Mouse (Mus musculus) frontal cortex, postnatal 14 days (tissue): ENCODE results near the gene Igfals.

Source experiments
- DNase-seq, 2 experiments: peaks; one replicate each; pipeline ENCODE4 v3.0.0; 2022; ENCODE audit warnings: low spot score in 2 of 2

Igfals gene

DNA sequence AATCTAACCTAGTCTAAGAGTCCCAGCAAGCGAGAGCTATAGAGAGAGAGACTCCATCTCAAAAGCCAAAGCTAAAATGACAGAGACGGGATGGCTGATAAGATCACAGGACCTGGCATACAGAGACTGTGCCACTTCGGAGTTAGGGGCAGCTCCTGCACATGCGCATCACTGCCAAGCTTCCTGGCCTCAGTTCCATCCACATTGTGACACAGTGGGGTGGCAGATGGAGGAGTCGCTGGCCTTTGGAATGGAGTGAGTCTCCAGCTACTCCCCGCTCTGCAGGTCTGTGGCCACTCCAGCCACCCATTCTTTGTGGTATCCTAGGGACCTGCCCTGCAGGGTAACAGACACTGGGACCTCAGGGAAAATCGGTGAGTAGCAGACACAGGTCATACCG is at the start of gene Igfals:
TSS of gene Igfals (plus strand) at position 222 of the 400 bp plus-strand sequence.
- no peak for DNase-seq

DNA sequence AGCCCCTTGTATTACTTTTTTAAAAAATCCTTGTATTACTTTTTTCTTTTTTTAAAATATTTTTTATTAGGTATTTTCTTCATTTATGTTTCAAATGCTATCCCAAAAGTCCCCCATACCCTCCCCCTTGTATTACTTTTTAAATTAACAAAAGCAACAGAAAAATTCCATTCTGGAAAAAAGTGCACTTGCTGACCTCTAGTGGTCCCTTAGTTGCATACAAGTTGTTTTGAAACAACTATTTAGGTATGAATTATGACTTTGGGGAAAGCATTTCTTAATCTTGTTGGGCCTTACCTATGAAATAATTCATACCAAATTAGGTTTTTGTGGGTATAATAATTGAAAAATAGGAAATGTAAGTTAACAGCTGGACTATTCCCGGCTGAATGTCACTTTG is 48.3 kb upstream of the Igfals start:
- no peak for DNase-seq

DNA sequence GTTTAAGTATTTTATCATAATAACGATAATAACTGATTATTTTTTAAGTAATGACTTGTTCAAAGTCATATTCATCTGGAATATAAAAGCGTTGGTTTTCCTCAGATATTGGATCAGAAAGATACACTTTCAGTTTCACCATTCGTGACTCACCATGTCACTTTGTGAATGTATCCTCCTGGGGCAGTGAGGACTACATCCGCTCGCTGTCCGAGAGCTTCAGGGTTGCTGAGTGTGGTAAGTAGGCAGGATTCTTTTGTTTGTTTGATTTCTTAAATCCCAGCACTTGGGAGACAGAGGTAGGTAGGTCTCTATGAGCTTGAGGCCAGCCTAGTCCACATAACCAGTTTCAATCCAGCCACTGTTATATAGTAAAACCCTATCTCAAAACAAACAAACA is 47.6 kb upstream of the Igfals start:
- DNase-seq = no peak

DNA sequence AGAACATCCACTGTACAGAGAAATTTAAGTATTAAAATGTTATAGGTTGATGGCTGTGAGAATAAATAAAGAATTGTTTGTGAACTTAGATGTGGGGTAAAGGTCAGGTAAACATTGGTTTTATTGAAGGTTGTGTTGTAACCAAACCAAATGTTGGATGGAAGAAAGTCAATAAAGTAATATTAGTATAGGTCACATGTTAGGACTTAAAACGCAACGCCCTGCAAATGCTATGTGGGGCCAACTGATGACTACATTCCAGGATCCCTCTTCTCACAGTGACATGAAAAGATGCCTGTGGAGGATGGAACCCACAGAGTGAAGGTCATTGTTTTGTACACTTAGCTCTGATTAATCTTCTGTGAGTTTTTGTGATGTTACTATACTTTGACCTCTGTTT is 46.3 kb upstream of the Igfals start:
- DNase-seq = no peak

DNA sequence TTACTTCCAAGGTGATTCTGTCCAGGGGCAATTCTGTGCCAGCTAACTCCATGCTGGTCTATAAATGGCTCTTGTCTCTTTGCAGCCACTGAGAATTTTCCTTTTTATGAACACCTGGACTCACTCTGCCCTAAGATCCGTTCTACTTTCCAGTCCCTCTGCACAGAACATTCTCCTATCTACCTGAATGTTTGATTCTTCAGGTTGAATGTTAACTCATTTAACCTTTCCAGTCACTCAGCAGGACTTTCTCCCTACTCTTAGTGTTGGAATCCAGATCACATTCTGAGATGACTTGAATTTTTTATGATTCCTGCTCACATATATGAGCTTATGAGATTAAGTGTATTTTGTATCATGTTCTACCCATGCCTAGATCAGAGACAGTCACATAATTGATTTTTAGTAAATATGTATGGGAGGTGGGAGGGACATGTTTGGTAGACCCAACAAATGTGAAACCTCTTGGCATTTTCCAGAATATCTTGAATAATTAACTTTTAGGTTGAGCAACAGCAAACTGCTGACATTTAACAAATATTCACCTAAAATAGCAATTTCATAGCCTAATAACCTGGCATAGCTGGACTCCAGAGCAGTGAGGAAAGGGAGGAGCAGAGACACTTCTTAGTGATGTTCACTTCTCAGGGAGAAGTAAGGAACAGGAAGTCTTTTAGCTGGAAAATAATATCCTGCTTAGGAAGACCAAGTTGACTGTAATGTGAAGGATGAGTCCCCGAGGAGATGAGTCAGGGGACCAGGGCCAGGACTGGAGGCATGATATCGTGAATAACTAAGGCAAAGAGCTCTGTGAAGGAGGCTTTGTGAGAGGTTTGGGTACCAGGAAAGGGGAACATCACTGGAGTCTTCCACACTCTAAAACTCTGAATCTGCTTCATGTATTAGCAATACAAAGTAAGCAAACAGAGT is 44.2 kb upstream of the Igfals start:
- DNase-seq = no peak

DNA sequence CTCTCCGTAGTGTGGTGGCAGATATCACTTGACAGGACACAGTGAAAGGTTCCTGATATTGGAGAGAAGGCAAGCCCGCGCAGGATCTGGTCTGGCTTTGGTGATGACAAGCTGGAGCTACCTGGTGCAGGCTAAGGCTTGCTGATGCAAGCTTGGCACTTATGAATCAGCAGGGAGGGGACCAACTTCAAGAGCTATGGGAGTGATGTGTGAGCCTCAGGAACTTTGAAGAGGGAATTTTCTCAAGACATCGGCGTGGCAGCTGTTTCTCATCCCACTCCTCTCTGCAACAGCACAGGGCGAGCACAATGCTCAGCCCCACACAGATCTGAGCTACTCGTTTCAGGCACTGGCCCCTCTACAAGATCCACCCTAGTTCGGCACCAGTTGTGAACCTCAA is 26.0 kb upstream of the Igfals start, which contains the start of gene Hagh:
TSS of gene Hagh (plus strand) at position 302 of the 400 bp plus-strand sequence.
- no peak for DNase-seq

DNA sequence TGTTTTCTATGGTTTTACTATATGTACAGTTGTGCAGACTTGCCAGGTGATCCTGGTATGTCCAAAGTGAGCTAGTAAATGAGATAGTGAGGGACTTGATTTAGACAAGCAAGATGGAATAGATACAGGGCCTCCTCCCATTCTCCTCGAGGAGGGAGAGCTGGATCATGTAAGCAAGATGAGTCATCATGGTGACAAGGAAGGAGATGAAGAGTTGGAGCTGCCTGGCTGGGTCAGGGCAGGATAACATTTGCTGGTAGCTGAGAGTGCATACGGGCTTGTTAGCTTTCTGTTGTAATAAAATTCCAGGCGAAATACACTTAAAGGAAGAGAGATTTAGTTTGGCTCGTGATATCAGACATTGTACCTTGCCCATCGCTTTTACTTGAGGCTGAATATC is 25.5 kb upstream of the Igfals start:
- no peak for DNase-seq

DNA sequence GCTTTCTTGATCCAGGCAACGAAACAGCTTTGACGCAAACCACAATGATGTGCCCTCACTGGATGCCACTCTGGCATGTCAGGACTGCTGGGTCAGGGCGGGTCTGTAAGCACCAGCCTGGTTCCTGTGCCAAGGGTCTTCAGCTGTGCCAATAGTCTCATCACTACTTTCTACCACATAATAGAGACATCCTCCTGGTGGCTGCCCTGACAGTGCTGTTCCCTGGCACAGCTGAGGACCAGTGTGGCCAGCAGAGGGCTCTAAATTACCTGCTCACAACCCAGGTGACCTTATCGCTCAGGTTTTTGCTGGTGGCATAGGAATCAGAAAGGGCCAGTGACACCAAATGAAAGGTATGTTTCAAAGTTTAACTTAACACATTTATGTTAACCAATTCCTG is 24.7 kb upstream of the Igfals start:
- no peak for DNase-seq

DNA sequence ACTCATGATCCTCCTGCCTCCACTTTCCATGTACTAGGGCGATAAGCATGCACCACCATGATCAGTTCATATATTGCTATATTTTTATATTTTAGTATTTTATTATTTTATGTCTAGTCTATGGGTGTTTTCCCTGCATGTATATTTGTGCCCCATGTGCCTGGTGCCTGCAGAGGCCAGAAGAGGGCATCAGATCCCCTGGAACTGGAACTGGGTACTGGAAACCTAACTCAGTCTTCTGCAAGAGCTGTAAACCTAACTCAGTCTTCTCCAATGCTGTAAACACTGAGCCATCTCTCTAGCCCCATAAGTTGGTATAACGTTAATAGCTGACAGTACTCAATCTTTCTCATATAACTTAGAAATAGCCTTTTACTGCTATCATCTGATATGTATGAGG is 23.2 kb upstream of the Igfals start:
- no peak for DNase-seq

DNA sequence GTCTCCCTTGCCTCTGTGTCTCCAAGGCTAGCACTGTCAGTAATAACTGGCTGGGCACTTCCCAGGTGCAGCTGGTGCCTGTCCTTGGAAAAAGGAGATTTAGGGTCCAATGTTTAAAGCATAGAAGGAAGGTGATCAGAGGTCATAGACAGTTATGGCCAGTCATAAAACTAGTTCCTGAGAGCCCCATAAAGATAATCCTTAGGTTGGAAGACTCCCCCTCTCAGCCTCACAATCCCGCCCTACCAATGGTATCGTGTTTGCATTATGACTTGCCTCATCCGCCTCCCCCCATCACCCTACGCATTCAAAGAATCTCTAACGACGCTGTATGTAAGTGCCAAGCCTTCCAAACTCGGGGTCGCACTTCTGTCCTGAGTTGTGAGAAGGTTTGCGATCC is 21.3 kb upstream of the Igfals start:
- DNase-seq = no peak

DNA sequence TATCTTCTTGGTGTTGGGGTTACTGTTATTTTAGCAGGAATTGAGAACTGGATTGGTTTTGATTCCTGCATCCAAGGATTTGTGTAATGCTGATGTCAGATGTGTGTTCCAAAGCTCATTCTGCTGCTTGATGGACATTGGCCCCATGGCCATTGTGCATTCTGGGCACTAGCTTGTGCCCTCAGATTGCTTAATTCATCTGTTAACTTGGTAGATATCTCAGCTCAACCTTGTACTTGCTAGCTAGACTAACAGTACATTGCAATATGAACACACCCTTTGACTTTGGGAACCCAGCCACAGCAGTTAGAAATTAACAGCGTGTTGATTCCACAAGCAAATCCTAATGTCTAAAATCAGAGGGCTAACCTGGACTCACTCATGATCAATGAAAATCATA is 18.4 kb upstream of the Igfals start:
- DNase-seq = no peak

DNA sequence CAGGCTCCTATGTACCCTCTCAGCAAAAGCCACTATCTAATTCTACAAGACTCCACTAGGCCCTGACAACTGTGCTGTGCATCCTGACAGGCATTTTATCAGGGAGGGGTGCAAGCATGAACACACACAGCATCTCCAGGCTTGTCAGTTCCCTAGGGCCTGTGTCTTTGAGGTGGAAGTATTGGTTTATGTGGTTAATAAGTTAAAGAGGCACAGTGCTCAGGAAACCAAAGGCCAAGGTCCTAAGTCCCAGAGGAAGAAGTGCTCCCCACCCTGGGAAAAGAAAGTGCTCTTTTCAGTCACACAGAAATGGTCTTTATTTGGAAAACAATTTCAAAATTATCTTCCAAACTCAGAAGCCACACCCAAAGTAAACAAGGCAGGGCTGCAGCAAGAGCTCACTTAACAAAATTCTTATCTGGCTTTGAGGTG is 17.2 kb upstream of the Igfals start:
- no peak for DNase-seq

DNA sequence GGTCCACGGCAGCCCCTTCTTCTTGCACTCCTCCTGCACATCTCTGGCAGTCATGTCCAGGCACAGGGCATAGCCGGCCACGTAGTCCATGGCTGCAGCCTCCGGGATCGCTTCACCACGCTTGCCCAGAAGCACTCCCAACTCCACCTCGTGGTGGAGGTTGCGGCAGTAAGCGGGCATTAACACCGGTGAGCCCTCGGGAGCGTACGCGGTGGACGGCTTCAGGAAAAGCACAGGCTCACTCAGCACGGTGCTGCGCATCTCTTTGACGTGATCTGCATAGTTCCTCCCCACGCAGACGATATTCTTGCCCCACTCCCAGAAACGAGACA is 16.1 kb upstream of the Igfals start:
- DNase-seq = no peak

DNA sequence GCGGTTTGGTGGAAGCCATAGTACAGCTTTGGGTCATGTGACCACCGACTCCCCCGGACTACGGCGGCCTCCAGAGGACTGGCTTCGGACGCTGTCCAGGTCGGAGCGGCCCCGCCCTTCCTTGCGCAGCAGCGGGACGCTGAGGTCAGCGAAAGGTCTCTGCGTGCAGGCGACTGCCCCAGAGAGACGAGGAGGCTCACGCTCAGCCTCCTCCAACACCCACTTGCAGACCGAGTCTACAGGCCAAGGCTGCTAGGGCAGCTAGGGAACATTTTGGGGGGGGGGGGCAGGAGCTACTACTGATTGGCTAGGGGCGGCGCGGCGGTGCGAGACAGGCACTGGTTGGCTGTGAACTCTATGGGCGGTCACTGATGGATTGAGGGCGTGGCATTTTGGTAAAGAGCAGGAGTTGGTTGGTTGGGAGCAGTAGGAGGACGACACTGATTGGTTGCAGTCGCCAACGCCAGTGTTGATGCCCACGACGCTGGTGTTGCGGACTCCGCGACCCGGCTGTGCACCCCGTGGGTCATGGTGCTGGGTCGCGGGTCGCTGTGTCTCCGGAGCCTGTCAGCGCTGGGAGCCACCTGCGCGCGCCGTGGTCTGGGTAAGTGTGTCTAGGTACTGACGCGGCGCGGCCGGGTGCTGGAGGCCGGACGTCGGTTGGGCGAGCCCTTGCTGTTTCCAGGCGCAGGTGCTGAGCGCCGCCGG is 15.6 kb upstream of the Igfals start, which contains the start of gene Fahd1:
TSS of gene Fahd1 (minus strand) at position 300 of the 708 bp plus-strand sequence.
- DNase-seq = peak; percentile 93 to 97

DNA sequence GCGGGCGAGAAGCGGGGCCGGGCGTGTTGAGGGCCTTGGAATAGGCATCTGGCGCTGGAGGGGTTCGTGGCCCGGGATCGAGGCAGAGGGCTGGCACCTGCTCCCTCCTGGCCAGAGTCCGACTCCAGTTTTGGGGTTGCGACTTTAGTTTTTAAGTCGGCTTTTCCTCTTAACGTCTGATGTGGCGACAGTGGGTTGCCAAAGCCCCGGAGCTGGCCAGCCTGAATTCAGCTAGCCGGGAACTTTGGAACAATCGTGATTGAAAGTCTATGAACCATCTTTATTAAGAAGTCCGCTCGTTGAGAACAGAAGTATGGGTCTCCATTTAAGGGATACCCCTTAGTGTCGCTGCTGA is 15.0 kb upstream of the Igfals start:
- DNase-seq = no peak

DNA sequence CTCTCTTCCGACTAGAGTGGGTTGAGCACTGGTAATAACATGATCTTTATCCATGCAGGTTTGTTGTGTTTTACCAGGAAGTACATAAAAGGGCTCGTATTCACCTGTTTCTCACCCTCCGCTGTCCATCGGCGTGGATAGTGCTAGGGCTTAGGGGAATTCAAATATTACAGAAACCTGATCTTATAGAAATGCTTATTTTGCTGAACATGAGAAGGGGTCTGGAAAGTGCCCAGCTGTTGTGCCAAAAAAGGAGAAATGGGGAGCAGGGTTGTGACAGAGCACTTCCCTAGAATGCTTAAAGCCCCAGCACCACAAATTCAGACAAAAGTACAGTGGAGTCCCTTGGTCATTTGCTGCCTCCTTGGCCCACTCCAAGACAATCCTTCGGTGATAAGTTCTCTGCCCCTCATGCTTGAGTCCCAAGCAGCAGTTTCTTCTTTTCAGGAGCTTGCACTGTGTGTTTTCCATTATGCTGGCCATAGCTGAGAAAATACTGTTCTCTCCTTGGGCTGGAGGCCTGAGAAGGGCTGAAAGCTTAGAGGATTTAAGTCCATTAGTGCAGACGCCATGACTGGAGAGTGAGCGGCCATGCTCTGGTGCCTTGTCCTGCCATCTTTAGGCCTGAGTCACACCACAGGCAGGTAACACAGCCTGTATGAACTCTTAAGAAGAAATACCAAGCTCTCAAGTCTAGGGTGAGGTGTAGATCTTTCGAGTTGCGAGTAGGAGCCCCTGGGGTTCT is 14.2 kb upstream of the Igfals start:
- no peak for DNase-seq

DNA sequence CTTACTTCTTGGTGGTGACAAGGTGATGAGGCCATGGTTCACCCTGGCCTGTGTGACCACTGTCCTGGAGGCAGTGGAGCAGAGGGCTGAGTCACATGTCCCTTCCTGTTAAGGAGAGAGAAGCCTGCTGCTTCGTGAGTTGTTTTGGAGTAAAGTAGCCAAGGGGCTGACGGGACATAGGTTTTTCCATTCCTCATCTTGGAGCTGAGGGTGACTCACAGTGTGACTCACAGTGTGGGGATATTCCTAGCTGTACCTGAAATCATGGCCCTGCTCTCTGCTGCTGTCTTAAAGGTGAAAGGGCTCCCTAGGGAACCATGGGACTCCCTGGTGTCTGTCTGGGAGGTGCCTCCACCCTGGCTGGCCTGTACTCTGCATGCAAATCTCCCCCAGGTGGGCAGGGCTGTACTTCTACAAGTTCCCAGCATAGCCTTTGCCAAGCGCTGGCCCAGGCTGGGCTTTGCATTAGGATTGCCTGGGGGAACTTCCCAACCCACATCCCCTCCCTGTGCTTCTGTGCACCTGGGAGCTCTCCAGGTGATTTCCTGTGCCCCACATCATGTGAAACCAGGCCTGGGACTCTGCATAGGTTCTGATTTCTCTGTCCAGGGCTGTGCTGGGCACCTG is 9.8 kb upstream of the Igfals start:
- DNase-seq = no peak

DNA sequence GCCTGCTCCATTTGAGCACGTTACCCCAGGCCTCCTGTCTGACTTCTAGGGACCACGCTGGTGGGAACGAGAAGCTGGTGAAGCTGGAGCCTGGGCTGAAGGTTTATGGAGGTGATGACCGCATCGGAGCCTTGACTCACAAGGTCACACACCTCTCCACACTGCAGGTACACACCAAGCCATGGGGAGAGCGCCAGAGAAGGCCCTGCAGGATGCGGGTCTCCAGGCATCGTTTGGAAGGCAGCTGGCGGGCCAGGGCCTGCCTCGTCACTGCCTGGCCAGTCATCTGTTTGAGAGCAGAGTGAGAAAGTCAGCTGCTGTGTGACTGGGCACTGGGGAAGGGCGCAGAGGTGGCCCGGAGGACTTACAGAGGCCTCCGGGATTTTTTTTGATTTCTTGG is 9.2 kb upstream of the Igfals start:
- DNase-seq = no peak

DNA sequence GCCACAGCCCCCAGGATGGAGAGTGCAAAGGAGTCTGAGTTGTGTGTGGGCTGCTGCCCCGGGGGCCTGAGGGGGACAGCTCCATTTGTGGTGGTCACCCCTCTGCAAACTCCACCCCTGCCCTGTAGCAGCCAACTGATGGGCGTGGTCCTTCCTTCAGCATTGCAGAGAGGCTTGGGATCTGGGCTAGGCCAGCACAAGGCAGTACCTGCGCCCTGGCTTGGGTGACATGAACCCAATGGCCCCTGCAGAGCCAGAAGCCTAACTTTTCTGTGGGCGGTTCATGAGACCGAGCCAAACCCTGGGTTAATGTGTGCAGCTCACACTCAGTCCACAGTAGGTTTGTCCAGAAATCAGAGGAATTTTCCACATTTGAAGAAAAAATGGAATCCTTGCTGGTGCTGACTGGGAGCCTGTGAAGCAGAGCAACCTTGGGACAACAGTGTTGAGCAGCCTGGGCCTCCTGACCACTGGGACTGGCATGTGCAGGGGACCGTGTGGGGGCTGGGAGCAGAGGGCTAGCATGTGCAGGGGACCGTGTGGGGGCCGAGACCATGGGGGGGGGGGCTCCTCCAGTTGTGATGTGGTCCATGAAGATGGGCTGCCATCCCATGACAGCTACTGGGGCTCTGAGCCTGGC is 7.8 kb upstream of the Igfals start:
- DNase-seq = no peak

DNA sequence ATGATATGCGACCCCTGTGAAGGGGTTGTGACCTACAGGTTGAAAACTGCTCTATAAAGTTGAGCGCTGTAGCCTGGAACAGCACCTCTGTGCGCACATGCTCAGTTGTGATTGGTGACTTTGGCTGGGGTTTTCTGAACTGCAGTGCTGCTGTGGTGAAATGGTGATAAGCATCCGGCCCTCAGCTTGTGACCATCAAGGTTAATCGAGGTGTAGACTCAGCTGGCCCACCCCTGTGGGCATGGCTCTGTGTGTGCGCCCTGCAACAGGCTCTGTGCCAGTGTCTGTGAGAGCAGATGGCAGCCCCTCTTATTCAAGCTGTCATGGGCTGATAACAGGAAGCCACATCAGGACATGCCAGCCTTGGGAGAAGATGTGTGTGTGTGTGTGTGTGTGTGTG is 6.8 kb upstream of the Igfals start:
- DNase-seq = no peak

DNA sequence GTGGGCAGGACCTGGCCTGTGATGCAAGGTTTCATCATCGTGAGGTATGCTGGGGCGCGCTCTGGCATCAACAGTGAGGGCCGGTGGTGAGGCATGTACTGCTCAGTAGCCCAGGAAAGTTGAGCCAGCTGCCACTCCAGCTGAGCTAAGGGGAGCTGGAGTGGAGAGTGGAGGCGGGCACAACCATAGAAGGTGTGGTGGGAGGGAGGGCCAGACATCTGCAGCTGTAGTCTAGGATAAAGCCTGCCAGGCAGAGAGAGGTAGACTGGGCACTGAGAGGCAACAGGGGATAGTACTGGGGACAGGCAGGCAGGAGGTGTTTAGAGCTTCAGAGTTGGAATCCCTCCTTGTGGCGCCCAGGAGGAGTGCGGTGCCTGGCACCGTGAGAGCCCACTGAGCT is 5.7 kb upstream of the Igfals start:
- no peak for DNase-seq

DNA sequence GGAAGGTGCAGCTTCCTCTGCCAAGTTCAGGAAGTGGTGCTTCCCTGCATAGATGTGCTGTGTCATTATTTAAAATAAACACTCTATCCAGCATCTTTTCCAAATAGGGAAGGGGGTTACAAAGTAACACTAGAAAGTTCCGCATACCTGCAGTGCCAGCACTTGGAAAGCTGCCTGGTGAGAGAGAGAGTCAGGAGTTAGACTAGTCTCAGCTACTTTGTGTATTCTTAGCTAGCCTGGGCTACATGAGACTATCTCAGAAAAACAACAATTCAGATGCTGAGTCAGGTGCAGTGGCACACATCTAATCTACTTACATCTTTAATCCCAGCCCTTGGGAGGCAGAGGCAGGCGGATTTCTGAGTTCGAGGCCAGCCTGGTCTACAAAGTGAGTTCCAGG is 4.0 kb upstream of the Igfals start:
- no peak for DNase-seq
